Mouse (Mus musculus): ENCODE data around the gene Olfr788.

DNA sequence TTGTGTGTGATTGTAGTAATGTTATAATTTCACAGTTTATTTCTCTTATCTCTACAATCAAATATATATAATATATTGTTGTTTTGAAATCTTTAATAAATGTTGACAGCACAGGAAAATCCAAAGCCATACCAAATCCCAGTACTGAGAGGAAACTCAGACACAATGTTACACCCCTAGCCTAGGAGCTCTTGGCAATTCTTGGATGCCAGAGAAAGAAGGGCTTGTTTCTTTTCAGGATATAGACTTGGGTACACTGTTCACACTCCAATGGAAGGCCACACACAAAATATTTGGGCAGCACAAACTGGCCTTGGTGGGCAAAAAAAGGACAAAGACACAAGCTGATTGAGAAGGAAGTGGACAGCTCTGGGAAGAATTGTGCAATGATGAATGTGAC is 2.9 kb downstream of the Olfr788 start:
- TF ChIP-seq CTCF (IDR thresholded peaks at IDR 0.05; ENCODE audit: low read depth, low read length) (no peak), TAL1 (conservative IDR thresholded peaks at IDR 0.05; ENCODE audit: low read depth, low read length) (no peak), GATA1 (IDR thresholded peaks at IDR 0.05; ENCODE audit: borderline replicate concordance, low read length) (no peak), POLR2AphosphoS5 (IDR thresholded peaks at IDR 0.05; ENCODE audit: insufficient replicate concordance, low read depth, low read length) (no peak)
